Mouse (Mus musculus) kidney, postnatal 10 days (tissue): ENCODE measurements at regions not wholly inside any gene's neighbourhood (a gene's known extent, or its start where the extent isn't known, plus 50 kb on each side); places are given as distances from the start of the nearest gene placed in this dataset.
A peak's percentile ranks its signal among the peaks of the same experiment; 100 is the strongest.
"Not testable (repeated sequence)": the region's sequence is repeated elsewhere in the genome, so short reads cannot be mapped to it uniquely, and the experiment has no call there.

ENCODE experiments used
- DNase-seq: peaks from one replicate; pipeline ENCODE4 v3.0.0; 2021; ENCODE audit warnings: mixed read lengths

GRCm38 (mm10) chr12:11518379-11518778 is 62.5 kb downstream of the Rad51ap2 start:
- no peak for DNase-seq

GRCm38 (mm10) chr12:11562891-11563290 is 107.0 kb downstream of the Rad51ap2 start:
- no peak for DNase-seq

- DNase-seq: no peak
These were observed 114.3 kb downstream of the Rad51ap2 start for GRCm38 (mm10) chr12:11570160-11570559.

- no peak for DNase-seq
These were observed 148.1 kb downstream of the Rad51ap2 start for GRCm38 (mm10) chr12:11603946-11604345.

GRCm38 (mm10) chr12:11608733-11609132 is 152.9 kb downstream of the Rad51ap2 start:
- no peak for DNase-seq

GRCm38 (mm10) chr12:11611656-11612055 is 155.8 kb downstream of the Rad51ap2 start:
- no peak for DNase-seq

GRCm38 (mm10) chr12:11615237-11615636 is 159.4 kb downstream of the Rad51ap2 start:
- DNase-seq: no peak

GRCm38 (mm10) chr12:11623561-11623960 is 167.7 kb downstream of the Rad51ap2 start:
- DNase-seq: no peak

- DNase-seq: no peak
These were observed 174.3 kb downstream of the Rad51ap2 start for GRCm38 (mm10) chr12:11630178-11630577.

GRCm38 (mm10) chr12:11631790-11632189 is 175.9 kb downstream of the Rad51ap2 start:
- DNase-seq: no peak

- DNase-seq: no peak
These were observed 217.4 kb downstream of the Rad51ap2 start for GRCm38 (mm10) chr12:11673281-11673680.

- DNase-seq: no peak
These were observed 238.9 kb downstream of the Rad51ap2 start for GRCm38 (mm10) chr12:11694797-11695196.

- DNase-seq: no peak
These were observed 253.2 kb downstream of the Rad51ap2 start for GRCm38 (mm10) chr12:11708879-11709602.

- DNase-seq: peak; percentile 6
These were observed 261.8 kb downstream of the Rad51ap2 start for GRCm38 (mm10) chr12:11717633-11718032.

- DNase-seq: no peak
These were observed 295.6 kb downstream of the Rad51ap2 start for GRCm38 (mm10) chr12:11751471-11751870.

GRCm38 (mm10) chr12:11754184-11754907 is 298.5 kb downstream of the Rad51ap2 start:
- DNase-seq: no peak

GRCm38 (mm10) chr12:11802326-11802725 is 346.4 kb downstream of the Rad51ap2 start:
- DNase-seq: no peak

- no peak for DNase-seq
These were observed 347.3 kb downstream of the Rad51ap2 start for GRCm38 (mm10) chr12:11803162-11803561.

- no peak for DNase-seq
These were observed 373.8 kb downstream of the Rad51ap2 start for GRCm38 (mm10) chr12:11829701-11830100.

GRCm38 (mm10) chr12:11831292-11831691 is 375.4 kb downstream of the Rad51ap2 start:
- DNase-seq: no peak

GRCm38 (mm10) chr12:11837819-11838472 is 382.1 kb downstream of the Rad51ap2 start:
- DNase-seq: peak; percentile 28

- peak; percentile 6 for DNase-seq
These were observed 395.2 kb downstream of the Rad51ap2 start for GRCm38 (mm10) chr12:11851034-11851433.

- not testable (repeated sequence) for DNase-seq
These were observed 380.1 kb upstream of the Fam49a start for GRCm38 (mm10) chr12:11881809-11882208.

GRCm38 (mm10) chr12:11887291-11887690 is 374.6 kb upstream of the Fam49a start:
- no peak for DNase-seq
